Mouse (Mus musculus) thymus, adult 2 months (tissue): ENCODE measurements around the gene 3110021N24Rik.

ENCODE experiments used
- CTCF ChIP-seq: fragments of 200-500 bp; IDR thresholded peaks from 2 replicates; pipeline ENCODE4 v1.5.1; 2012; ENCODE audit warnings: mild to moderate bottlenecking, control low read depth, low read length, moderate library complexity, borderline replicate concordance; ENCODE audit not compliant: control insufficient read depth, poor library complexity, insufficient read depth; ENCODE audit errors: extremely low read depth
- POLR2A ChIP-seq: fragments of 200-500 bp; IDR thresholded peaks from 2 replicates; pipeline ENCODE4 v1.6.1; 2012; ENCODE audit warnings: mild to moderate bottlenecking, low read length, control low read depth, moderate library complexity; ENCODE audit not compliant: control insufficient read depth, poor library complexity, insufficient read depth; ENCODE audit errors: extremely low read depth

- TF ChIP-seq POLR2A (no peak), CTCF (no peak)
These were observed 106.2 kb downstream of the 3110021N24Rik start for GRCm38 (mm10) chr4:108825677-108826076.
